Mouse (Mus musculus) CH12.LX (cell line): ENCODE measurements around the gene Sgpp2. TPM values are rescaled to one million over a fixed set of nuclear protein-coding genes. Genes with fewer than 3 reads are reported as not detected.

ENCODE experiments used
- DNase-seq: peaks from one replicate; pipeline ENCODE4 v3.0.0-alpha.2; 2013; ENCODE audit errors: extremely low read depth
- H3K27ac ChIP-seq: 2 replicates; pipeline ENCODE4 v1.5.1; 2012; ENCODE audit warnings: low read depth, mild to moderate bottlenecking, control low read depth, moderate library complexity; ENCODE audit not compliant: insufficient read depth
- H3K27me3 ChIP-seq: replicated peaks from 2 replicates; pipeline ENCODE3; 2012; ENCODE audit warnings: inconsistent platforms
- H3K36me3 ChIP-seq, 2 experiments: replicated peaks in 1 of 2; 2 replicates each; pipeline versions ENCODE3 to v1.6.1; 2012; ENCODE audit warnings: inconsistent platforms in 1 of 2, low read length in 1 of 2, mild to moderate bottlenecking in 1 of 2, mixed read lengths in 1 of 2, moderate library complexity in 1 of 2; ENCODE audit not compliant: control insufficient read depth in 1 of 2, insufficient read depth in 1 of 2
- H3K4me1 ChIP-seq, 2 experiments: 2 replicates each; pipeline ENCODE4 v1.6.1; 2012; ENCODE audit warnings: inconsistent platforms in 1 of 2, moderate library complexity in 1 of 2; ENCODE audit not compliant: insufficient read depth in 2 of 2, control insufficient read depth in 1 of 2
- H3K4me2 ChIP-seq: 2 replicates; pipeline ENCODE4 v1.6.1; 2012; ENCODE audit warnings: low read depth, mild to moderate bottlenecking, control low read depth; ENCODE audit not compliant: poor library complexity, insufficient read depth, severe bottlenecking
- H3K4me3 ChIP-seq, 3 experiments: fragments of 150-350 bp in 1 of 3; sonication (generic) in 1 of 3; replicated peaks in 1 of 3; 2 replicates each; pipeline versions ENCODE3 to v1.5.1; 2011 to 2012; ENCODE audit warnings: low read depth in 2 of 3, low read length in 2 of 3, mild to moderate bottlenecking in 2 of 3, moderate library complexity in 2 of 3, control low read depth in 1 of 3, improper control_type of control experiment in 1 of 3, inconsistent platforms in 1 of 3, mixed read lengths in 1 of 3; ENCODE audit not compliant: poor library complexity in 1 of 3
- H3K79me2 ChIP-seq: replicated peaks from 2 replicates; pipeline ENCODE4 v1.6.1; 2012; ENCODE audit warnings: mild to moderate bottlenecking, moderate library complexity; ENCODE audit not compliant: control insufficient read depth, poor library complexity, insufficient read depth, severe bottlenecking; ENCODE audit errors: extremely low read depth
- H3K9ac ChIP-seq: 2 replicates; pipeline ENCODE4 v1.6.1; 2012; ENCODE audit warnings: low read depth, mild to moderate bottlenecking, control low read depth, moderate library complexity; ENCODE audit not compliant: insufficient read depth
- H3K9me3 ChIP-seq: replicated peaks from 2 replicates; pipeline ENCODE3; 2012; ENCODE audit warnings: low read length, inconsistent platforms, mixed read lengths
- BHLHE40 ChIP-seq: IDR thresholded peaks from 2 replicates; pipeline ENCODE4 v1.6.1; 2011; ENCODE audit warnings: mild to moderate bottlenecking, low read depth, low read length, improper control_type of control experiment
- CHD2 ChIP-seq: IDR thresholded peaks from 2 replicates; pipeline ENCODE4 v1.6.1; 2011; ENCODE audit warnings: low read length, improper control_type of control experiment
- CTCF ChIP-seq, 2 experiments: IDR thresholded peaks in 1 of 2; conservative IDR thresholded peaks in 1 of 2; 2 replicates each; pipeline ENCODE4 v1.5.1; 2011 to 2012; ENCODE audit warnings: low read depth in 2 of 2, low read length in 2 of 2, improper control_type of control experiment in 1 of 2, inconsistent platforms in 1 of 2, mild to moderate bottlenecking in 1 of 2, moderate library complexity in 1 of 2
- E2F4 ChIP-seq: IDR thresholded peaks from 2 replicates; pipeline ENCODE4 v1.6.1; 2011; ENCODE audit warnings: low read depth, low read length, improper control_type of control experiment; ENCODE audit not compliant: insufficient replicate concordance
- ELF1 ChIP-seq: IDR thresholded peaks from 2 replicates; pipeline ENCODE4 v1.6.1; 2014; ENCODE audit warnings: low read depth, mild to moderate bottlenecking, inconsistent platforms, low read length, improper control_type of control experiment
- EP300 ChIP-seq: IDR thresholded peaks from 2 replicates; pipeline ENCODE4 v1.6.1; 2011; ENCODE audit warnings: low read length, improper control_type of control experiment
- ETS1 ChIP-seq: conservative IDR thresholded peaks from 2 replicates; pipeline ENCODE4 v1.6.1; 2012; ENCODE audit warnings: low read depth, mild to moderate bottlenecking, inconsistent platforms, low read length, improper control_type of control experiment, moderate library complexity
- GABPA ChIP-seq: IDR thresholded peaks from 2 replicates; pipeline ENCODE4 v1.6.1; 2012; ENCODE audit warnings: low read depth, low read length, improper control_type of control experiment, inconsistent platforms; ENCODE audit not compliant: insufficient replicate concordance
- HCFC1 ChIP-seq: IDR thresholded peaks from 2 replicates; pipeline ENCODE4 v1.6.1; 2012; ENCODE audit warnings: low read depth, mild to moderate bottlenecking, inconsistent platforms, low read length, improper control_type of control experiment
- IRF4 ChIP-seq: IDR thresholded peaks from 2 replicates; pipeline ENCODE4 v1.6.1; 2014; ENCODE audit warnings: low read depth, mild to moderate bottlenecking, inconsistent platforms, low read length, improper control_type of control experiment
- JUN ChIP-seq: IDR thresholded peaks from 2 replicates; pipeline ENCODE4 v1.6.1; 2011; ENCODE audit warnings: low read depth, mild to moderate bottlenecking, low read length, improper control_type of control experiment, moderate library complexity; ENCODE audit not compliant: insufficient read depth
- JUND ChIP-seq: conservative IDR thresholded peaks from 2 replicates; pipeline ENCODE4 v1.6.1; 2011; ENCODE audit warnings: low read depth, low read length, improper control_type of control experiment
- MAX ChIP-seq: IDR thresholded peaks from 2 replicates; pipeline ENCODE4 v1.6.1; 2011; ENCODE audit warnings: low read length, improper control_type of control experiment
- MAZ ChIP-seq: IDR thresholded peaks from 2 replicates; pipeline ENCODE4 v1.6.1; 2012; ENCODE audit warnings: low read depth, mild to moderate bottlenecking, inconsistent platforms, low read length, improper control_type of control experiment, moderate library complexity
- MEF2A ChIP-seq: IDR thresholded peaks from 2 replicates; pipeline ENCODE4 v1.6.1; 2014; ENCODE audit warnings: low read depth, mild to moderate bottlenecking, inconsistent platforms, low read length, improper control_type of control experiment, borderline replicate concordance
- MYC ChIP-seq: IDR thresholded peaks from 2 replicates; pipeline ENCODE4 v1.6.1; 2011; ENCODE audit warnings: low read depth, mild to moderate bottlenecking, improper control_type of control experiment, low read length
- POLR2AphosphoS2 ChIP-seq: IDR thresholded peaks from 2 replicates; pipeline ENCODE4 v1.6.1; 2011; ENCODE audit warnings: low read depth, low read length, improper control_type of control experiment
- RAD21 ChIP-seq: IDR thresholded peaks from 2 replicates; pipeline ENCODE4 v1.6.1; 2011; ENCODE audit warnings: low read depth, mild to moderate bottlenecking, low read length, improper control_type of control experiment, moderate library complexity
- SIN3A ChIP-seq: IDR thresholded peaks from 2 replicates; pipeline ENCODE4 v1.6.1; 2012; ENCODE audit warnings: low read length, improper control_type of control experiment, inconsistent platforms
- SMC3 ChIP-seq: IDR thresholded peaks from 2 replicates; pipeline ENCODE4 v1.6.1; 2011; ENCODE audit warnings: low read depth, low read length, improper control_type of control experiment
- TCF12 ChIP-seq: IDR thresholded peaks from 2 replicates; pipeline ENCODE4 v1.6.1; 2014; ENCODE audit warnings: low read depth, mild to moderate bottlenecking, inconsistent platforms, low read length, improper control_type of control experiment
- UBTF ChIP-seq: IDR thresholded peaks from 2 replicates; pipeline ENCODE4 v1.6.1; 2012; ENCODE audit warnings: low read depth, mild to moderate bottlenecking, inconsistent platforms, low read length, improper control_type of control experiment, moderate library complexity
- ZC3H11A ChIP-seq: IDR thresholded peaks from 2 replicates; pipeline ENCODE4 v1.6.1; 2012; ENCODE audit warnings: low read depth, mild to moderate bottlenecking, inconsistent platforms, low read length, improper control_type of control experiment
- ZMIZ1 ChIP-seq: IDR thresholded peaks from 2 replicates; pipeline ENCODE4 v1.6.1; 2012; ENCODE audit warnings: low read depth, mild to moderate bottlenecking, inconsistent platforms, low read length, improper control_type of control experiment
- ZNF384 ChIP-seq: IDR thresholded peaks from 2 replicates; pipeline ENCODE4 v1.6.1; 2012; ENCODE audit warnings: low read depth, low read length, improper control_type of control experiment, inconsistent platforms
- dilution Hi-C: fragments of 300-500 bp; cut with MboI; formaldehyde crosslinking; loops from 2 replicates; pipeline ENCODE4 v1.14.3; 2020; ENCODE audit warnings: low sequenced_read_pairs; ENCODE audit not compliant: extremely low pct_unique_long_range_greater_than_20kb, extremely low pct_ligation_motif_present
- in situ Hi-C: fragments of 300-500 bp; cut with MboI; formaldehyde crosslinking; loops from 3 replicates; pipeline ENCODE4 v1.14.3; 2019; ENCODE audit warnings: low sequenced_read_pairs, low pct_ligation_motif_present, low pct_unique_long_range_greater_than_20kb, mixed read lengths
- polyA plus RNA-seq: library from polyadenylated mRNA; unstranded; fragments of >175 nt; gene quantifications from 2 replicates; pipeline ENCODE4 v1.2.1, GENCODE M21; 2012; ENCODE audit warnings: low read depth; ENCODE audit not compliant: insufficient read length
- total RNA-seq, 2 experiments: library from RNA; depleted of rRNA; stranded (reverse); fragments of 300-350 nt in 1 of 2; fragments of >200 nt in 1 of 2; gene quantifications; 2 replicates each; pipeline ENCODE4 v1.2.3; 2012 to 2014

Sgpp2 gene
- total and polyA plus RNA-seq, 3 experiments: 0.16 to 0.87 (median 0.59) TPM

- TF ChIP-seq MYC: peak; percentile 96
- TF ChIP-seq ELF1: no peak
- TF ChIP-seq SIN3A: peak; percentile 75
- peak; percentile 84 for TF ChIP-seq MEF2A
- no peak for TF ChIP-seq RAD21
- TF ChIP-seq POLR2AphosphoS2: no peak
- peak; percentile 98 for TF ChIP-seq JUN
Measured at GRCm38 (mm10) chr1:78453886-78454285, 143.7 kb downstream of the Sgpp2 start (continued).

GRCm38 (mm10) chr1:78454659-78455058, 144.5 kb downstream of the Sgpp2 start:
- Histone ChIP-seq H3K4me1 (peaks cover 10 to 36% of the 10 kb centered on the region in 2 experiments), H3K79me2 (0 out of 2 replicates have a peak, but pooled peaks cover 5% of the 10 kb centered on the region), H3K4me3 (peak overlapping the region in 1 of 3 experiments; percentile 4), H3K27ac (peak overlapping the region; percentile 91), H3K9ac (no peak overlapping the region; the same call in 1 of the 2 replicates), H3K9me3 (no peaks in the 10 kb centered on the region), H3K27me3 (no peaks in the 10 kb centered on the region), H3K36me3 (peaks cover 46 to 92% of the 10 kb centered on the region in 2 experiments), H3K4me2 (peak overlapping the region; percentile 62)
- in situ Hi-C loops: no loop called here
- peak; percentile 84 for DNase-seq
- TF ChIP-seq E2F4 (no peak), ZMIZ1 (no peak), UBTF (no peak), MEF2A (peak; percentile 26; the same call in 1 of the 2 replicates), CHD2 (no peak), ELF1 (peak; percentile 89), TCF12 (no peak), HCFC1 (no peak), ZNF384 (no peak), SMC3 (peak; percentile 62), MAX (no peak), JUN (no peak), SIN3A (peak; percentile 49; the same call in 1 of the 2 replicates), ETS1 (0 out of 2 replicates have a peak, but pooled peaks have one; percentile 17), BHLHE40 (0 out of 2 replicates have a peak, but pooled peaks have one; percentile 24), JUND (no peak), EP300 (no peak), CTCF (conservative IDR thresholded peaks at IDR 0.05 in 1 of 2, IDR thresholded peaks at IDR 0.05 in 1 of 2; ENCODE audit: low read depth in 2 of 2, low read length in 2 of 2) (peak; percentile 71 to 83), RAD21 (peak; percentile 79), MAZ (0 out of 2 replicates have a peak, but pooled peaks have one; percentile 28), GABPA (no peak), ZC3H11A (no peak), IRF4 (0 out of 2 replicates have a peak, but pooled peaks have one; percentile 12)
- dilution Hi-C loops: no loop called here

Other genes starting within 250 kb of the Sgpp2 start
- not detected in 2 replicates for gene Pax3, start 113.2 kb upstream of the Sgpp2 start, total RNA-seq (2012; rRNA removed)
- gene Pax3, start 113.2 kb upstream of the Sgpp2 start, total RNA-seq (2014; rRNA removed): 0.08 TPM in 1 of 2 replicates, not detected in the other
- gene Pax3, start 113.2 kb upstream of the Sgpp2 start, polyA plus RNA-seq: 0.08 and 0.10 TPM in 2 replicates
- 114 and 128 TPM in 2 replicates for gene Farsb, start 178.6 kb downstream of the Sgpp2 start, total RNA-seq (2012; rRNA removed)
- 205 and 224 TPM in 2 replicates for gene Farsb, start 178.6 kb downstream of the Sgpp2 start, total RNA-seq (2014; rRNA removed)
- gene Farsb, start 178.6 kb downstream of the Sgpp2 start, polyA plus RNA-seq: 166 and 180 TPM in 2 replicates
- 0.13 TPM in 1 of 2 replicates, not detected in the other for gene Mogat1, start 200.6 kb downstream of the Sgpp2 start, total RNA-seq (2012; rRNA removed)
- not detected in 2 replicates for gene Mogat1, start 200.6 kb downstream of the Sgpp2 start, total RNA-seq (2014; rRNA removed)
- not detected in 2 replicates for gene Mogat1, start 200.6 kb downstream of the Sgpp2 start, polyA plus RNA-seq
- gene BC035947, start 201.8 kb downstream of the Sgpp2 start, total RNA-seq (2012; rRNA removed): not detected in 2 replicates
- not detected in 2 replicates for gene BC035947, start 201.8 kb downstream of the Sgpp2 start, total RNA-seq (2014; rRNA removed)
- gene BC035947, start 201.8 kb downstream of the Sgpp2 start, polyA plus RNA-seq: not detected in 2 replicates